Mouse (Mus musculus) embryo, embryonic 11 days (tissue): ENCODE measurements at regions not wholly inside any gene's neighbourhood (a gene's known extent, or its start where the extent isn't known, plus 50 kb on each side); places are given as distances from the start of the nearest gene placed in this dataset.
A peak's percentile ranks its signal among the peaks of the same experiment; 100 is the strongest.

Experiments used
- DNase-seq: peaks from one replicate; pipeline ENCODE4 v3.0.0-alpha.2; 2015

- DNase-seq: no peak
Measured at GRCm38 (mm10) chrX:156598070-156598469, 817.0 kb downstream of the Phex start.

GRCm38 (mm10) chrX:156594735-156595134 is 820.4 kb downstream of the Phex start:
- DNase-seq: peak; percentile 2
